Mouse (Mus musculus) adrenal gland, postnatal 25 days (tissue): Measurements from ENCODE around the gene Nav2. TPM values are rescaled to one million over a fixed set of nuclear protein-coding genes. Genes with fewer than 3 reads are reported as not detected.

Source experiments
- DNase-seq: peaks from one replicate; pipeline ENCODE4 v3.0.0; 2021; ENCODE audit warnings: mixed read lengths
- total RNA-seq: library from RNA; stranded (reverse); gene quantifications from 2 replicates; pipeline ENCODE4 v1.2.3, GENCODE M21; 2021

Nav2 gene
- total RNA-seq, 1 experiment from 2014 or later: 11.6 TPM

GRCm38 (mm10) chr7:48938190-48938589 lies 29.7 kb downstream of the Nav2 start:
- DNase-seq: peak; percentile 37

GRCm38 (mm10) chr7:48948381-48949108 lies 40.0 kb downstream of the Nav2 start:
- no peak for DNase-seq

GRCm38 (mm10) chr7:48954501-48954900 lies 46.0 kb downstream of the Nav2 start:
- no peak for DNase-seq

GRCm38 (mm10) chr7:48958528-48959315 lies 50.2 kb downstream of the Nav2 start:
- DNase-seq: peak; percentile 66

GRCm38 (mm10) chr7:48959316-48959661 lies 50.8 kb downstream of the Nav2 start:
- DNase-seq: no peak

- DNase-seq: no peak
Observed at GRCm38 (mm10) chr7:48960152-48960551, 51.6 kb downstream of the Nav2 start.

- no peak for DNase-seq
Observed at GRCm38 (mm10) chr7:48961501-48961900, 53.0 kb downstream of the Nav2 start.

- DNase-seq: no peak
Observed at GRCm38 (mm10) chr7:48961935-48962334, 53.4 kb downstream of the Nav2 start.

- no peak for DNase-seq
Observed at GRCm38 (mm10) chr7:48963112-48963511, 54.6 kb downstream of the Nav2 start.

GRCm38 (mm10) chr7:48963554-48963953 lies 55.0 kb downstream of the Nav2 start:
- no peak for DNase-seq

- DNase-seq: no peak
Observed at GRCm38 (mm10) chr7:48965796-48966512, 57.4 kb downstream of the Nav2 start.

- DNase-seq: no peak
Observed at GRCm38 (mm10) chr7:48981013-48981412, 72.5 kb downstream of the Nav2 start.

GRCm38 (mm10) chr7:48981814-48982213 lies 73.3 kb downstream of the Nav2 start:
- no peak for DNase-seq

- no peak for DNase-seq
Observed at GRCm38 (mm10) chr7:48982573-48982972, 74.1 kb downstream of the Nav2 start.

GRCm38 (mm10) chr7:48991911-48992552 lies 83.5 kb downstream of the Nav2 start:
- DNase-seq: no peak

- peak; percentile 21 for DNase-seq
Observed at GRCm38 (mm10) chr7:48995171-48995570, 86.7 kb downstream of the Nav2 start.

GRCm38 (mm10) chr7:48995701-48996100 lies 87.2 kb downstream of the Nav2 start:
- no peak for DNase-seq

- DNase-seq: no peak
Observed at GRCm38 (mm10) chr7:48996829-48997228, 88.3 kb downstream of the Nav2 start.

- DNase-seq: no peak
Observed at GRCm38 (mm10) chr7:48998097-48998496, 89.6 kb downstream of the Nav2 start.

GRCm38 (mm10) chr7:48998595-48998994 lies 90.1 kb downstream of the Nav2 start:
- DNase-seq: no peak

- no peak for DNase-seq
Observed at GRCm38 (mm10) chr7:49000816-49001215, 92.3 kb downstream of the Nav2 start.

GRCm38 (mm10) chr7:49004402-49004801 lies 95.9 kb downstream of the Nav2 start:
- no peak for DNase-seq

- DNase-seq: peak; percentile 42
Observed at GRCm38 (mm10) chr7:49006886-49007285, 98.4 kb downstream of the Nav2 start.
